Mouse (Mus musculus) cerebral cortex, adult 2 months (tissue): ENCODE measurements around the gene Frmd4a.

ENCODE experiments used
- WGBS: fragments of 180-500 bp; shearing (Covaris S2); methylation state at CpG from one replicate; pipeline ENCODE4 v1.1.7; 2018; 5-methylcytosine and 5-hydroxymethylcytosine counted together

Gene Frmd4a

GRCm38 (mm10) chr2:4226941-4227558 is 209.5 kb downstream of the Frmd4a start:
- WGBS: 26% methylated on average over 7 of the region's 7 CpGs

DNA sequence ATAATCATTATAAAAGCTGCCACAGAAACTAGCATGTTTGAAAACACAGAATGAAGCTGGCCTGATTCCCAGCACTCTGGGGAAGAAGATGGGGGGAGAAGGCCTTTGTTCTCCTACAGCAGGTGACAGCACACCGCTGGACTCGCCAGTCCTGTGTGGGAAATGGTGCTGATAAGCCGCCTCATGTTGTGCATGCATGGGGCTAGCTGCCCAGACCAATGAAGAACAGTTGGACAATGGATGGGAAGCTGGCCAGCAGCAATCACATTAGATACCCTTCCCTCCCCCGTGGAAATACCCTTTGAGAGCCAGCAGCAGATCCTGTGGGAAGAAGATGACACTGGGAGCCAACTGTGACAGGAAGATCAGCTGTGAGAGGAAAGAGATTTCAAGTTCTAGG is 210.0 kb downstream of the Frmd4a start:
- WGBS: 47% methylated on average over 4 of the region's 4 CpGs

DNA sequence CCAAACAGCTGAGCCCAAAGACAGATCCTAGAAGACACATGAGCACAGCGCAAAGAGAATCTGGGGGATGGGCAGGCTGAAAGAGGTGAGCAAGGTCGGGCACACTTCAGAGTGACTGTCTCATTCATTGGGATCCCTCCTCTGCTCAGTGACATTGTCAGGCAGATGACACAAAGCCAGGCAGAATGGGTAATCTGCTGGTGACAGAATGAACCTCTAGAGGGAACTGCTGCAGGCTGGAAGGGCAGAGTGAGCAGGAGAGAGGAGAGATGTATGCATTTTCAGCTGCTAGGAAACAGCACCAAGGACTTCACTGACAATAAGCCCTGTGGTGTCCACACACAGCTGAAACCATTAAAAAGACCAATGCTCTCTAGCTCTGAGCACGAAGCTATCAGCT is 211.0 kb downstream of the Frmd4a start:
- 46% methylated on average over 3 of the region's 3 CpGs for WGBS

DNA sequence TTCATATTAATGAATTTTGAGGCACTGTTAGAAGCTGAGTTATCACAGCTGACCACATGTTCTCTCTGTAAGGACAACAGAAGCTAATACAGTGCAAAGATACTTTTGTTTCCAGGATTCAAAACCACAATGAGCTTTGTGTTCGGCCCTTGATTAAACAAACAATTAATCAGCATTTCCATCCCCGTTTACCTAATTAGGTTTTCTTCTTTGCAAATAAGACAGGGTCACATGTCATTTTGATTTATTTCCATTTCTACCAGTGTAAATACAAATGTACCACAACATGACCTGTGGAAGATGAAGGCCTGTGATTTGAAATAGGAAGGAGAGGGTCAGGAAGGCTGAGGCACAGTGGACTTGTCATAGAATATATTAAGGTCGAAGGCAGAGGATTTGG is 214.8 kb downstream of the Frmd4a start:
- 56% methylated on average over 3 of the region's 3 CpGs for WGBS

- WGBS: 40% methylated on average over 10 of the region's 10 CpGs
Observed at GRCm38 (mm10) chr2:4232761-4233322, 215.3 kb downstream of the Frmd4a start.

DNA sequence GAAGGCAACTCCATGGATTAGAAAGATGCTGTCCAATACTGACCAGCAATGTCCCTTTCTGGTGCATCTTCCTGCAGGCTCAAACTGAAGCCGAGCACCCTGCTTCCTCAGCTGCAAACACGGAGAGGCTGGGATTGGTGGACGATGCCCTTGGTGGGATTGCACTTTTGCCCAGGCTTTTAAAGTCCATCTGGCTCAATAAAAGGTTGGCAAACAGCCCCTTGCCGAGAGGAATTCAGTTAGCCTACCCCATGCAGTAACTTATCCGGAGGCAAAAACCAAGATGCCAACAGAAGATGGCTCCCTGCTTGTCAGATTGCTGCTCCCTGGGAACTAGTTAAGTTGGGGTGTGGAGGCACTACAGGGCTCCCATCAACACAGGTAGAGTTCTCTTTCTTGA is 220.2 kb downstream of the Frmd4a start:
- WGBS: 81% methylated on average over 5 of the region's 5 CpGs

- WGBS: 59% methylated on average over 6 of the region's 6 CpGs
Observed at GRCm38 (mm10) chr2:4249723-4250122, 232.2 kb downstream of the Frmd4a start.

- 14% methylated on average over 9 of the region's 9 CpGs for WGBS
Observed at GRCm38 (mm10) chr2:4252541-4253291, 235.2 kb downstream of the Frmd4a start.

GRCm38 (mm10) chr2:4253348-4253747 is 235.8 kb downstream of the Frmd4a start:
- WGBS: 9% methylated on average over 4 of the region's 4 CpGs

DNA sequence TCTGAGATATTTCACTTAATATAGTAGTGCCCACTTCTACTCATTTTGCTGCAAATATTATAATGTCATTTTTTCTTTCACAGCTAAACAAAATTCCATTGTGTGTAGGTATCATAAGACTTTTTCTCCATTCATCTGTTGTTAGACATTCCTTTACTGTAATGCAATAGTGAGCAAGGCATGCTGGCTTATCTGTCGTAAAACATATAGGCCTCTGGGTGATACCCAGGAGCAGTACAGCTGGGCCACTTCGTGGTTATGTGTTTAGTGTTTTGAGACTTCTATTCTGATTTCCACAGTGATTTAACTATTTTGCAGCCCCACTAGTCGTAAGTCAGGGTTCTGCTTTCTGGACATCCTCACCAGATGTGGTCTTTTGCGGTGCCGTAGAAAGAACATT is 236.6 kb downstream of the Frmd4a start:
- 80% methylated on average over 5 of the region's 5 CpGs for WGBS

DNA sequence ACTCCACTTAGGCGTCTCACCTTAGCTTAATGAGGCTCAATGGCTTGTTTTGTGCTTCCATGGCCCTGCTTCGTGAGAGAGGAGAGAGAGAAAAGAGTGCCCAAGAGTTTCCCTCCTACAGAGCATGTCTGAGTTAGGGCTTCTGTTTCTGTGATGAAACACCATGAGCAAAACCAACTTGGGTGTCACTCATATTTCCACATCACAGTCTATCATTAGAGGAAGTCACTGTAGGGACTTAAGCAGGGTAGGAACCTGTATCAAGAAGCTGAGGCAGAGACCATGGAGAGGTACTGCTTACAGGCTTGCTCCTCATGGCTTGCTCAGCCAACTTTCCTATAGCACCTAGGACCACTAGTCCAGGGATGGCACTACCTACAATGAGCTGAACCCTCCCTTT is 238.7 kb downstream of the Frmd4a start:
- WGBS: 87% methylated on average over 2 of the region's 2 CpGs

GRCm38 (mm10) chr2:4257604-4258003 is 240.1 kb downstream of the Frmd4a start:
- WGBS: 72% methylated on average over 1 of the region's 1 CpGs

GRCm38 (mm10) chr2:4258803-4259202 is 241.3 kb downstream of the Frmd4a start:
- 95% methylated on average over 12 of the region's 12 CpGs for WGBS

DNA sequence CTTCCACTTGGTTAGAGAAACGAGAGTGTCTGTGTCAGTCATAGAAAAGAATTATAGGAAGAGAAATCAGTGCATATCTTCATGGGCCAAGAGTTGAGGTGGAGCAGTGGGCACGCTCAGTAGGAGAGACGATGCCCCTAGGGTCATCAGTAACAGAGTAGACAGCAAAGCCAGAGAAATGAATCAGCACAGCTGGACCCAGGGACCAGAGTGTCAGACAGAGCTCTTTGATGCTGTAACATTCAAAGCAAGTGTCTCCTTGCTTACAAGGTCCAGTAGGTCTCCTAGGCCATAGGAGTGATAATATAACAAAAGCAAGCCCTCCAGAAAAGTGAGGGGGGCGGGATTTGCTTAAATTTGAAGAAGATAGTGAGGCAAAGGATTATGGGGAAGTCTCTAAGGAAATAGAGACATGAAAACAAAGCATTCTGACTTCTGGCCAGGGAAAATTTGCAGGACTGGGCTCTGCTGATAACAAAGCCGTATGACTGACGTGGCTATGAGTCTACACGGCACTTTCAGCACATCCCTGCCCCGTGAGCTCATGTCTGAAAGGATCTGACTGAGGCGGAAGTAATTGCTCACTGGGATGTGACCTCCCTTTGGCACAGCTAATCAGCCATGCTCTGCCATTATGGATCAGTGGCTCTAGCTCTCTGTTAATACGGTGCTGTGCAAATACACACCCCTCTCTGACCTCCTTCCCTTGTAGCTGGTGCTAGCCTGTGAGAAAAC is 243.0 kb downstream of the Frmd4a start:
- 71% methylated on average over 10 of the region's 10 CpGs for WGBS

- 75% methylated on average over 3 of the region's 3 CpGs for WGBS
Observed at GRCm38 (mm10) chr2:4262667-4263066, 245.2 kb downstream of the Frmd4a start.

DNA sequence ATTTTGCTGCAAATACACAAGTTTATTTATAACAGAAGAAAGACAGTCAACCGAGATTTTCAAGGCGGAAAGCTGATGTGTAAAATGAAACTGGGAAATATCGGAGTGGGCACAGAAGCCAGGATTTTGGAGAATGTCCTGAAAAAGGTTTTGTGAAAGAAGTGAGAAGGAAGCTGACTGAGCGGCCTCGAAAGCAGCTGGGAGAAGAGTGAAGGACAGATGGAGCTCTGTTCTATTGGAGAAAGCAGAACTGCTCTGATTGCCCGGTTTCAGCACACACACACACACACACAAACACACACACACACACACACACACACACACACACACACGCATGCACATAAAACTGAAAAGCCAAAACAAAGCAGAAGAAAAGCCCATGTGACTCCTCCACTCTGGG is 249.9 kb downstream of the Frmd4a start:
- WGBS: 29% methylated on average over 7 of the region's 7 CpGs

GRCm38 (mm10) chr2:4282777-4283176 is 265.3 kb downstream of the Frmd4a start:
- 75% methylated on average over 5 of the region's 5 CpGs for WGBS

DNA sequence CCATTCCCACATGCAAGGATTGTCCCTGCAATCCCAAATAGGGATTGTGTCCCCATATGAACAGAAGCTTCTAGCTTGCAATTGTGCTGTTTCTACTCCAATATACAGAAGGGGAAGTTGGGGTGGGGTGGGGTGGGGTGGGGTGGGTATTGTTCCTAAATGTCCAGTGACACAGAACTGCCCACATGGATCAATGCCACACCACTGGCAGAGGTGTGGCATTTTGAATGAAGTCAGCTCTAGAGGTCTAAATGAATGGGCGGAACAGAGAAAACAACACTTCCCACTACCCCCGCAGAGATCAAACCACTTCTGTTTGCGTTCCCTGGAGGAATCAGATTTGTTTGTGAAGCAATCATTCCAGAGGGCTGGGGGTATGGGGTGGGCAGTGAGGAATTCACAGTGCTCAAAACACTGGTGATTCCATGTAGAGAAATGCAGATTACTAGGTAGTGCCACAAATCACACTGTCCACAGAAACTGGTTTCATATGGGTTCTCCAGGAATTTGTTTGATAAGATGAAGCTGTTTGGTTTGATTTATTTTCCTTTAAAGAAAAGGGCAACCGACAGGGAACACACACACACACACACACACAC is 268.3 kb downstream of the Frmd4a start:
- WGBS: 61% methylated on average over 4 of the region's 4 CpGs

DNA sequence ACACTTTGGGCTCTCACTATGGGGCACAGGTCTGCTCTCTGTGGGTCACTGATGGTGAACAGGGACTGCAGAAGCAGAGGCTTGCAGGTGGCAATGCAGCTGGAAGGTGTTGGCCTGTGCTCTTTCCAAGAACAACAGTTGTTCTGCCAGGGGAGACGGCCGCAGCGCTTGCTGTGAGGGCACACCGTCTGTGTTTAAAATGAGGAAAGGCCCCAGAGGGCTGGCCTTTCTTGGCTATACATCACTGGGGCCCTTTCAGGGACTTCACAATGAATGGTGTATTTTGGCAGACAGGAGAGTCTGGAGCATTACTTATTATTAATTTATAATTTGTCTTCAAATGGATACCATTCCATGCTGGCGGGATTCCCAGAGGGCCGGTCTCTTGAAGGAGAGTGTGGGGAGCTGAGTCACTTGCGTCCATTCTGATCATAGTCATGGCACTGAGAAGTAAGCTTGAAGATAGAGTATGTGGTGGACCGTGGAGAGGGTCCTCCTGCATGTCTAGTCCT is 268.9 kb downstream of the Frmd4a start:
- WGBS: 60% methylated on average over 8 of the region's 8 CpGs

DNA sequence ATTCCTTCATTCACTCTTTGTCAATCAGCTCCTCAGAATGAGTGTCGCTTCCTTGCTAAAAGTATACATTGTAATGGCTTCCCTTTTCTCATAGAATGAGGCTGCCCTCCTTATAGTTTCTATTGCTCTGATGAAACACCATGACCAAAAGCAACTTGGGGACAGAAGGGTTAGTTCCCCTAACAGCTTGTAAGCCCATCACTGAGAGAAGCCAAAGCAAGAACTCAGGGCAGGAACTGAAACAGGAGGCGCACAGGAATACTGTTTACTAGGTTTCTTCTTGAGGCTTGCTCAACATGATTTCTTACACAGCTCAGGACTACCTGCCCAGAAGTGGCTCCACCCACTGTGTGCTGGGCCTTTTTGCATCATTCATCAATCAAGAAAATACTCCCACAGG is 273.0 kb downstream of the Frmd4a start:
- WGBS: 94% methylated on average over 2 of the region's 2 CpGs

DNA sequence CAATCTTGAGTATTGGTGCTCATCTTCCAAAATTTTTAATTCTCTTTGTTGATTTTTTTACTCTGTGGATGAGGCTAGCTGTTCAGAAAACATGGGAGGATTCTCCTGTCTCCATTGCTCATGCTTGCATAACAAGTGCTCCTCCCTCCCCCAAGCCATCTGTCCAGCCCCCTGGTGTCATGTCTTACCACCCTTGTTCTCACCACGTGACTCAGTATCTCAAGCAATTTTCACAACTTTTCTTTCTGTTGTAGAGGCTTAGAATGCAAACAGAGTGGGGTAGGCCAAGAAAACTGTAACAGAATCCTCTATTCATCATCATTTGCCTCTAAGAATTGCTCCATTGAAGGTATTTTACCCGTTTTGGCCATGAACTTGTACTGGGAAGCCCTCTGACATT is 273.6 kb downstream of the Frmd4a start:
- WGBS: 41% methylated on average over 2 of the region's 2 CpGs

GRCm38 (mm10) chr2:4291671-4292070 is 274.2 kb downstream of the Frmd4a start:
- WGBS: 90% methylated on average over 3 of the region's 3 CpGs
